Mouse (Mus musculus): ENCODE data around the gene Hsbp1.

Hsbp1 gene

GRCm38 (mm10) chr8:119386988-119387387 is 42.7 kb downstream of the Hsbp1 start:
- no peak for DNase-seq (ENCODE audit: low spot score in 2 of 2)

DNA sequence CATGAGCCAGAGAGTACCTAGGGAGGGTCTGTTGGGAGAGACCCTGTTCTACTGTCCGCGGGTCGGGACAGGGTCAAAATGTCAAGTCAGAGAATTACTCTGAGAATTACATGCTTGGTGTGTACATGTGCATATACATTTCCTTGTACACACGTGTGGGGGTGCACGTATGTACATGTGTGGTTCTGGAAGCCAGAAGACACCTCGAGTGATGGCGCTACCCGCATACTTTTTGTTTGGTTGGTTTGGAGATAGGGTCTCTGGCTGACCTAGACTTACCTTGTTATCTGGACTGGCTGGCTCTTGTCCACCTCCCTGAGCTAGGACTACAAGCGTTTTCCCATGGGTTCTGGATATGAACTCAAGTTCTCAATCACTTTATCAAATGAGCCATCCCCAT is 49.8 kb downstream of the Hsbp1 start:
- no peak for DNase-seq (ENCODE audit: low spot score in 2 of 2)

- peak; percentile 90 to 92 for DNase-seq (ENCODE audit: low spot score in 2 of 2)
Measured at GRCm38 (mm10) chr8:119394524-119395026, 50.3 kb downstream of the Hsbp1 start, which contains the start of gene Mlycd. Gene Mlycd, plus strand, starts transcription at chr8:119394878.

DNA sequence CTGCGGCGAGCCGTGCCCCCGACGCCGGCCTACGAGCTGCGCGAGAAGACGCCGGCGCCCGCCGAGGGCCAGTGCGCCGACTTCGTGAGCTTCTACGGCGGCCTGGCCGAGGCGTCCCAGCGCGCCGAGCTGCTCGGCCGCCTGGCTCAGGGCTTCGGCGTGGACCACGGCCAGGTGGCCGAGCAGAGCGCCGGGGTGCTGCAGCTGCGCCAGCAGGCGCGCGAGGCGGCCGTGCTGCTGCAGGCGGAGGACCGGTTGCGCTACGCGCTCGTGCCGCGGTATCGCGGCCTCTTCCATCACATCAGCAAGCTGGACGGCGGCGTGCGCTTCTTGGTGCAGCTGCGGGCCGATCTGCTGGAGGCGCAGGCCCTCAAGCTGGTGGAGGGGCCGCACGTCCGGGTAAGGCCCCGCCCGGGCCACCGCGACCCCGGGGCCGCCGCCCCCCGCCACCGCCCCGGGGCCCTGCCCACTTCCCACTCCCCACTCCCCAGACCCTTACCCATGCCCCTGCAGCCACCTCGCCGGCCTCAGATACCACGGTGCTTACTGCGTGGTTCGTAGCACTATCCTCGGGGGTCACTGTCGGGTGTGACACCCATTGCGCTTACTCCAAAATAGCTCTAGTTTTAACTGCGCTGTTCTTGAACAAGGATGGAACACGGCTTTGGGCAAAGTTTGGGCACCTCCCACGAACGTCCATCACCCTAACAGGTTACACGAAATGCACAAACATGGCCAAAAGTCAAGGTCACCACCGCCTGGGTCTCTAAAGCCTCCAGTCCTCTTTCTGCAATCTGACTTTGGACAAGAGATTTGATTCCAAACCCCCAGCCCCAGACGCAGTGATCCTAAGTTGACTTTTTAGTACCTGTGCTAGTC is 51.0 kb downstream of the Hsbp1 start:
- no peak for DNase-seq (ENCODE audit: low spot score in 2 of 2)
